Mouse (Mus musculus) liver, embryonic 11.5 days (tissue): Measurements from ENCODE around the gene Ipo13. TPM values are rescaled to one million over a fixed set of nuclear protein-coding genes. Genes with fewer than 3 reads are reported as not detected.

Experiments used
- ATAC-seq: fragments of 200-750 bp; cut with Nextera tagmentation; replicated peaks from 2 replicates; pipeline ENCODE4 v1.8.0; 2017; ENCODE audit warnings: moderate number of reproducible peaks, mild to moderate bottlenecking, moderate TSS enrichment, moderate library complexity; ENCODE audit not compliant: low FRiP score
- DNase-seq: peaks from one replicate; pipeline ENCODE4 v3.0.0-alpha.2; 2017; ENCODE audit warnings: low spot score
- H3K27ac ChIP-seq: fragments of 300-500 bp; sonication (generic); 2 replicates; pipeline ENCODE4 v1.5.1; 2014; ENCODE audit warnings: mild to moderate bottlenecking, low read depth, low read length, control low read depth
- H3K27me3 ChIP-seq: fragments of 300-500 bp; sonication (generic); replicated peaks from 2 replicates; pipeline ENCODE4 v1.6.1; 2014; ENCODE audit warnings: low read length, mixed read lengths; ENCODE audit not compliant: control insufficient read depth, insufficient read depth
- H3K36me3 ChIP-seq: fragments of 300-500 bp; sonication (generic); 2 replicates; pipeline ENCODE4 v1.6.1; 2014; ENCODE audit warnings: mild to moderate bottlenecking, low read length, moderate library complexity, mixed read lengths; ENCODE audit not compliant: control insufficient read depth, insufficient read depth
- H3K4me1 ChIP-seq: fragments of 300-500 bp; sonication (generic); replicated peaks from 2 replicates; pipeline ENCODE4 v1.6.1; 2014; ENCODE audit warnings: low read length, mixed read lengths; ENCODE audit not compliant: control insufficient read depth, insufficient read depth
- H3K4me2 ChIP-seq: fragments of 300-500 bp; sonication (generic); 2 replicates; pipeline ENCODE4 v1.6.1; 2014; ENCODE audit warnings: mild to moderate bottlenecking, control low read depth, moderate library complexity
- H3K4me3 ChIP-seq: fragments of 300-500 bp; sonication (generic); 2 replicates; pipeline ENCODE4 v1.5.1; 2014; ENCODE audit warnings: low read depth, low read length, control low read depth
- H3K9ac ChIP-seq: fragments of 300-500 bp; sonication (generic); 2 replicates; pipeline ENCODE4 v1.6.1; 2014; ENCODE audit warnings: low read depth, low read length, control low read depth
- H3K9me3 ChIP-seq: fragments of 300-500 bp; sonication (generic); 2 replicates; pipeline ENCODE4 v1.6.1; 2016; ENCODE audit warnings: low read length, inconsistent platforms, mixed read lengths; ENCODE audit not compliant: control insufficient read depth
- WGBS: fragments of 180-500 bp; shearing (Covaris S2); extraction: QIAGEN DNeasy Blood & Tissue Kit; methylation state at CpG from one replicate; pipeline ENCODE4 v1.1.7; 2014; 5-methylcytosine and 5-hydroxymethylcytosine counted together
- polyA plus RNA-seq: library from polyadenylated mRNA; unstranded; fragments of >200 nt; fragmentation: Nextera tagmentation; extraction: Ambion mirVana; gene quantifications from 2 replicates; pipeline ENCODE4 v1.2.1, GENCODE M21; 2014

The Ipo13 gene
- polyA plus RNA-seq, 1 experiment from 2014 or later = 44.2 TPM

DNA sequence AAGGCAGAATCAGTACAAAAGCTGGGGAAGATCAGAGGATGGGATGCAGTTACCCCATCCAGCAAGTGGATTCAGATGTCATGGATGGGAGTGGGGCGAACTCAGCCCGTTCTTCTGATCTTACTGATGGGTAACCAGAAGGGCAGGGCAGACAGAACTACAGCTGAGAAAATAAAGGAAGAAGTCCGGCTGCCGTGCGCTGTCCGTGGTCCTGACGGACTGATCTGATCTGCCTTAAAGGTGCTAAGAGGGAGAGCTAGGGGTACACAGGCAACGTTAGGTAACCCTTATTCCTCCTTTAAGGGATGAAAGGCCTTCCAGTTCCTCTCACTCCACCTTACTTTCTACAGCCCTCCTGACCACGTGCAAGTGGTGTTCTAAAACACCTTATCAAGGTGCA, 21.4 kb downstream of the Ipo13 start:
- peaks cover 7% of the 10 kb centered on the region for H3K4me1 ChIP-seq
- no peak for ATAC-seq
- 26% methylated on average over 9 of the region's 9 CpGs for WGBS
- H3K4me3 ChIP-seq = no peak overlapping the region
- no peak overlapping the region for H3K4me2 ChIP-seq
- H3K9ac ChIP-seq = no peak overlapping the region
- H3K27me3 ChIP-seq = no peaks in the 10 kb centered on the region
- peaks cover 11% of the 10 kb centered on the region for H3K36me3 ChIP-seq
- H3K9me3 ChIP-seq = no peaks in the 10 kb centered on the region
- DNase-seq = peak; percentile 70
- no peak overlapping the region for H3K27ac ChIP-seq

GRCm38 (mm10) chr4:117891738-117892161, 23.0 kb downstream of the Ipo13 start, which contains the start of gene Dph2:
Gene Dph2 (minus strand): TSS chr4:117892032.
- peak within 1 kb of the TSS; percentile 80 for H3K4me2 ChIP-seq
- peak within 1 kb of the TSS; percentile 65 for H3K9ac ChIP-seq
- H3K9me3 ChIP-seq = no peaks in the 10 kb centered on the region
- H3K4me1 ChIP-seq = peaks cover 13% of the 10 kb centered on the region
- peaks cover 11% of the 10 kb centered on the region for H3K36me3 ChIP-seq
- ATAC-seq = peak; percentile 81
- WGBS = under 1% methylated on average over 21 of the region's 21 CpGs
- H3K27ac ChIP-seq = no peak within 1 kb of the TSS
- peak; percentile 76 for DNase-seq
- peak within 1 kb of the TSS; percentile 72 for H3K4me3 ChIP-seq
- H3K27me3 ChIP-seq = no peaks in the 10 kb centered on the region

DNA sequence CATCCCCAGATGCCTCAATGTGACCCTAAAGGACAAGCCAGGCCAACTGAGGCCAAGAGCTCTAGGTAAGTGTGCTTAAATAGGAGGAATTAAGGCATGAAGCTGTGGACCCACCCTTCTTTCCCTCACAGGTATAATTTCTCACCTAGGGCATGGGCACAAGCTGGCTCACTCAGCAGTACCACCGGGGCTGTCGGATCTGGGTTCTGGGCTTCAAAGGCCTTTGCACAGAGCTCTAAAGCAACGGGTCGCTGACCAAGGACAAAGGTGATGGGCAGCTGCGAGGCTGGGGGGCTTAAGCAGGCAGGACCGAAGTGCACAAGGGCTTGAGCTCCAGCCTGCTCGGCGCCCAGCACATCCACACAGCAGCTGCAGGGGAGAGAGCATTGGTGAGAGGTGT, 24.0 kb downstream of the Ipo13 start:
- Histone ChIP-seq H3K9ac (peak overlapping the region; percentile 65), H3K27me3 (no peaks in the 10 kb centered on the region), H3K4me2 (peak overlapping the region; percentile 80), H3K36me3 (peaks cover 11% of the 10 kb centered on the region), H3K4me1 (peaks cover 22% of the 10 kb centered on the region), H3K4me3 (peak overlapping the region; percentile 72), H3K9me3 (no peaks in the 10 kb centered on the region), H3K27ac (no peak overlapping the region)
- 88% methylated on average over 8 of the region's 8 CpGs for WGBS
- DNase-seq (no peak), ATAC-seq (no peak)

- Histone ChIP-seq H3K4me3 (0 out of 2 replicates have a peak overlapping the region, but pooled peaks have one; percentile 17), H3K27me3 (no peaks in the 10 kb centered on the region), H3K4me2 (no peak overlapping the region), H3K27ac (no peak overlapping the region), H3K9ac (no peak overlapping the region), H3K36me3 (peaks cover 14% of the 10 kb centered on the region), H3K9me3 (no peaks in the 10 kb centered on the region), H3K4me1 (peaks cover 22% of the 10 kb centered on the region)
- DNase-seq (no peak), ATAC-seq (no peak)
- WGBS = 90% methylated on average over 14 of the region's 14 CpGs
Measured at GRCm38 (mm10) chr4:117890031-117890430, 24.8 kb downstream of the Ipo13 start.

DNA sequence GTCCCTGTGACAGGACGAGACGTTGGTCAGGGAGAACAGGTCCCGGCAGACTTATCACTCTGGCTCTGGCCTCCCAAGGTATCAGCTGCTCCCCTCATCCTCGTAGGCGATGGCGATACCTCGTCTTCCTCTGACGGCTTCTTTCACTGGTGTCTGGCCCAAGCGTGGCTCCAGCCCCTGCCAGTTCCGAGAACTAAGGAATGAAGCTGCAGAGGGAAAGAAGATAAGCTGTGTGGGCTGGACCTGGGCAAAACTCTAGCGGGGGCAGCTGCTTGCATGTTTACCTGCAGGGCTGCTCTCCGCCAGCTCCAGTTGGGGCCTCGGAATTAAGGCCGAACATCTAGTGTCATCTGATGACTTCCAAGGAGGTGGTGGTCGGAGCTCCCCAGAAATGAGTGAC, 25.3 kb downstream of the Ipo13 start:
- DNase-seq = no peak
- 0 out of 2 replicates have a peak overlapping the region, but pooled peaks have one; percentile 17 for H3K4me3 ChIP-seq
- H3K4me1 ChIP-seq = peaks cover 22% of the 10 kb centered on the region
- peaks cover 20% of the 10 kb centered on the region for H3K36me3 ChIP-seq
- H3K27me3 ChIP-seq = no peaks in the 10 kb centered on the region
- WGBS = 89% methylated on average over 15 of the region's 15 CpGs
- H3K4me2 ChIP-seq = no peak overlapping the region
- no peak overlapping the region for H3K9ac ChIP-seq
- ATAC-seq = no peak
- no peak overlapping the region for H3K27ac ChIP-seq
- H3K9me3 ChIP-seq = no peaks in the 10 kb centered on the region

GRCm38 (mm10) chr4:117887920-117888319, 26.9 kb downstream of the Ipo13 start:
- peak overlapping the region; percentile 97; the same call in 1 of the 2 replicates for H3K4me3 ChIP-seq
- ATAC-seq (no peak), DNase-seq (no peak)
- H3K27ac ChIP-seq = no peak overlapping the region
- no peaks in the 10 kb centered on the region for H3K27me3 ChIP-seq
- no peaks in the 10 kb centered on the region for H3K9me3 ChIP-seq
- no peak overlapping the region for H3K9ac ChIP-seq
- peaks cover 24% of the 10 kb centered on the region for H3K36me3 ChIP-seq
- peaks cover 27% of the 10 kb centered on the region for H3K4me1 ChIP-seq
- WGBS = 64% methylated on average over 2 of the region's 2 CpGs
- peak overlapping the region; percentile 87 for H3K4me2 ChIP-seq

GRCm38 (mm10) chr4:117887133-117887532, 27.7 kb downstream of the Ipo13 start, which contains the start of gene Atp6v0b:
Gene Atp6v0b (minus strand): TSS chr4:117887333.
- ATAC-seq = peak; percentile 87
- no peaks in the 10 kb centered on the region for H3K9me3 ChIP-seq
- WGBS = under 1% methylated on average over 37 of the region's 37 CpGs

GRCm38 (mm10) chr4:117886644-117887043, 28.2 kb downstream of the Ipo13 start:
- ATAC-seq = peak; percentile 22
- Histone ChIP-seq H3K9me3 (no peaks in the 10 kb centered on the region), H3K27ac (peak overlapping the region; percentile 77), H3K9ac (peak overlapping the region; percentile 94), H3K4me1 (peaks cover 25% of the 10 kb centered on the region), H3K27me3 (no peaks in the 10 kb centered on the region; the same call in 1 of the 2 replicates), H3K4me2 (peak overlapping the region; percentile 87), H3K36me3 (peaks cover 24% of the 10 kb centered on the region), H3K4me3 (peak overlapping the region; percentile 97)
- no peak for DNase-seq
- WGBS = under 1% methylated on average over 22 of the region's 24 CpGs

More at GRCm38 (mm10) chr4:117887133-117887532, 27.7 kb downstream of the Ipo13 start, which contains the start of gene Atp6v0b:
- H3K27me3 ChIP-seq = no peaks in the 10 kb centered on the region
- H3K4me3 ChIP-seq = peak within 1 kb of the TSS; percentile 97
- peaks cover 24% of the 10 kb centered on the region for H3K36me3 ChIP-seq
- H3K4me2 ChIP-seq = peak within 1 kb of the TSS; percentile 87
- peaks cover 26% of the 10 kb centered on the region for H3K4me1 ChIP-seq
- peak; percentile 91 for DNase-seq
- H3K9ac ChIP-seq = peak within 1 kb of the TSS; percentile 94
- peak within 1 kb of the TSS; percentile 77 for H3K27ac ChIP-seq

DNA sequence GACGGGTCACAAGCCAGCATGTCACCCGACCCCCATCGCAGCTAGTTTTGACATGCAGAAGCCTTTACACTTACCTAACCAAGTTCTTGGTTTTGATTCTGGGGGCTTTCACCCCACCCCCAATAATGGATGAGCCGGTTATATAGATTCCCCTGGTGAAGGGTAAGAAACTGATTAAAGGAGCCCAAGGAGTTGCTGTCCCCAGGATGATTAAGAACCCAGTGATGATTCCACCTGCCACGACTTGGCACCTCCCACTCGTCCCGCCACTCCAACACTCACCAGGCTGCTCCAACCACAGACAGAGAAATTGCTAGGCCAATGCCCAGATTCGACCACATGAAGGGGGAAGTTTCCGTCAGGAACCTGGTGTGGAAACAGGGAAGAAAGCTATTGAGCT, 28.8 kb downstream of the Ipo13 start:
- no peaks in the 10 kb centered on the region for H3K9me3 ChIP-seq
- peak overlapping the region; percentile 97 for H3K4me3 ChIP-seq
- peaks cover 23% of the 10 kb centered on the region for H3K4me1 ChIP-seq
- H3K36me3 ChIP-seq = peaks cover 24% of the 10 kb centered on the region
- 75% methylated on average over 9 of the region's 9 CpGs for WGBS
- H3K27ac ChIP-seq = no peak overlapping the region
- H3K27me3 ChIP-seq = no peaks in the 10 kb centered on the region; the same call in 1 of the 2 replicates
- peak overlapping the region; percentile 94 for H3K9ac ChIP-seq
- DNase-seq (no peak), ATAC-seq (no peak)
- H3K4me2 ChIP-seq = peak overlapping the region; percentile 87
